Mouse (Mus musculus): ENCODE measurements at regions not wholly inside any gene's neighbourhood (a gene's known extent, or its start where the extent isn't known, plus 50 kb on each side); places are given as distances from the start of the nearest gene placed in this dataset.

- H3K4me3 ChIP-seq (replicated peaks): no peak overlapping the region
- H3K9me3 ChIP-seq (ENCODE audit: control insufficient read depth, low read length): no peaks in the 10 kb centered on the region
- no peaks in the 10 kb centered on the region for H3K27me3 ChIP-seq (ENCODE audit: control insufficient read depth)
- TF ChIP-seq TAL1 (IDR thresholded peaks at IDR 0.05; ENCODE audit: low read length): no peak
- no peak for TF ChIP-seq GATA1 (IDR thresholded peaks at IDR 0.05; ENCODE audit: low read length)
- H3K4me1 ChIP-seq (ENCODE audit: control insufficient read depth): no peaks in the 10 kb centered on the region
- H3K36me3 ChIP-seq (ENCODE audit: control insufficient read depth): no peaks in the 10 kb centered on the region
Measured at GRCm38 (mm10) chr5:111789904-111790303, 56.2 kb downstream of the Gm26897 start.

DNA sequence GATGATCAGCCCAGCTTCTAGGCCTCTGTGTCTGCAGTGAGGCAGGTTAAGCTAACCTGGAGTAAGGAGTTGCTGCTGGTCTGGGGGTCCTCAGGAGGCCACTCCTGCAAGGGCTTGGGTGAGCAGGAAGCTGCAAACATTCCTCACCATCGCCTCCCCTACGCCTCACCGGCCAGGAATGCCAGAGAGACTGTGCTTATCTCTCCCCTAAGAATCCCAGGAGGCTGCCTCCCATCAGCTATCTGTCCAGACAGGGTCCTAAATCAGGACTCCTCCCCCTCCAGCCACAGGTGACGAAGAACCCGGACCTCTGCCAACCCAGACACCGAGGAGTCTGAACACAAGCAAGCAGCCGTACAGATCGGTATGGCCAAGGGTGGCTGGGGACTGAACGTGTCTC is 56.8 kb downstream of the Gm26897 start:
- no peaks in the 10 kb centered on the region for H3K27me3 ChIP-seq (ENCODE audit: control insufficient read depth)
- no peak overlapping the region for H3K4me3 ChIP-seq (replicated peaks)
- H3K36me3 ChIP-seq (ENCODE audit: control insufficient read depth): no peaks in the 10 kb centered on the region
- no peaks in the 10 kb centered on the region for H3K4me1 ChIP-seq (ENCODE audit: control insufficient read depth)
- TF ChIP-seq GATA1 (IDR thresholded peaks at IDR 0.05; ENCODE audit: low read length) (no peak), TAL1 (IDR thresholded peaks at IDR 0.05; ENCODE audit: low read length) (no peak)
- no peaks in the 10 kb centered on the region for H3K9me3 ChIP-seq (ENCODE audit: control insufficient read depth, low read length)

DNA sequence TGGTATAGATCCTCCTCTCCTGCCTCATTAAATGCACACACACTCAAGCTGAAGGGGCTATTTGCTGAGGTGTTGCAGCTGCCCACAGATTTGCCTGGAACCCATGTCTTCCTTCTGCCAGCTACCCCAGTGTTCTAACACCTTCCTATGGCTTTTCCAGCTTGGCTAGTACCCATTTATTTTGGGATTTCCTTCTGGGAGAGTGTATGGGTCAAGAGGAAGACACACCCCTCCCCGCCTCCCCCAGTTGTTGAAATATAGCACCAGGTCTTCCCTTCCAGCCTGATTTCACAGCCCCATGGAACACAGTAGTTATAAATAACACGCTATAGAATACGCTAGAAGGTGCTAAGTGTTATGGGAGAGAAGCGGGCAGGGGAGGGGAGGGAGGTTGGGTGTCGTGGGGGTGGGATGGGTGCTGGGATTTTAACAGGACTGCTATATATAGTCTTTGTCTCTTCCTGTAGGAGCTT is 57.4 kb downstream of the Gm26897 start:
- Histone ChIP-seq H3K4me3 (replicated peaks) (no peak overlapping the region), H3K4me1 (ENCODE audit: control insufficient read depth) (no peaks in the 10 kb centered on the region), H3K36me3 (ENCODE audit: control insufficient read depth) (no peaks in the 10 kb centered on the region), H3K9me3 (ENCODE audit: control insufficient read depth, low read length) (no peaks in the 10 kb centered on the region), H3K27me3 (ENCODE audit: control insufficient read depth) (no peaks in the 10 kb centered on the region)
- TF ChIP-seq TAL1 (IDR thresholded peaks at IDR 0.05; ENCODE audit: low read length): no peak
- TF ChIP-seq GATA1 (IDR thresholded peaks at IDR 0.05; ENCODE audit: low read length): no peak

DNA sequence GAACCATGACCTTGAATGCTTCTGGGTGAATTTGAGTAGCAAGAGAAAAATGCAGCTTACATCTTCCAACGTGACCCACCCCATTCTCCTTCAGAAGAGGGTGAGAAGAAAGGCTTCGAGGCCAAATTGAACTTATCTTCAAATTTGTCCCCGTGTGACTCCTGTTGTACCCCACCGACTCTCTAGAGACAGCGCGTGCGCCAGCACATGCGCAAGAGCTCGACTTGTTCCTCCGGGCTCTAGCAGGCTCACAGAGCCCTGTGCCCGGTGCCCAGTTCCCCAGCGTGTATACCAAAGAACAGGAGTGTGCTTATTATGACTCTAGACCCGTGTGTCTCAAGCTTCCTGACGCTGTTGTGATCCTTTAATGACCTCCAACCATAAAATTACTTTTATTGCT is 59.0 kb downstream of the Gm26897 start:
- no peaks in the 10 kb centered on the region for H3K36me3 ChIP-seq (ENCODE audit: control insufficient read depth)
- TF ChIP-seq GATA1 (IDR thresholded peaks at IDR 0.05; ENCODE audit: low read length) (no peak), TAL1 (IDR thresholded peaks at IDR 0.05; ENCODE audit: low read length) (no peak)
- no peak overlapping the region for H3K4me3 ChIP-seq (replicated peaks)
- no peaks in the 10 kb centered on the region for H3K4me1 ChIP-seq (ENCODE audit: control insufficient read depth)
- no peaks in the 10 kb centered on the region for H3K9me3 ChIP-seq (ENCODE audit: control insufficient read depth, low read length)
- no peaks in the 10 kb centered on the region for H3K27me3 ChIP-seq (ENCODE audit: control insufficient read depth)

DNA sequence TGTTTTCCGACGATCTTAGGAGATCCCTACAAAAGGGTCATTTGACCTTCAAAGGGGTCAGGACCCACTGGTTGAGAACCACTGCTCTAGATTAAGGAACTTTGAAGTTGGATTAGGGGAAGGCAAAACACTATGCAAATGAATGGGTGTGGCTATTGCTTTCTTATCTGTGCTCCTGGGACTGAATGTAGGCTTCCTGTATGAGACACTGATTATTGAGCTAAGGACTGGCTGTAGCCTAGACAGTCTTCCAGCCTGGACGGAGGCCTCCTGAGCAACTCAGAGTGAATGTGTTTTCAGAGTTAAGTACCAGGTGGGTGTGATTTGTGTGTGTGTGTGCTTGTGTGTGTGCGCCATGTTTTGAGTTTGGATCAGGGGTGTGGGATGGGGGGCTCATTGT is 59.5 kb downstream of the Gm26897 start:
- no peaks in the 10 kb centered on the region for H3K9me3 ChIP-seq (ENCODE audit: control insufficient read depth, low read length)
- no peaks in the 10 kb centered on the region for H3K27me3 ChIP-seq (ENCODE audit: control insufficient read depth)
- H3K36me3 ChIP-seq (ENCODE audit: control insufficient read depth): no peaks in the 10 kb centered on the region
- no peak overlapping the region for H3K4me3 ChIP-seq (replicated peaks)
- TF ChIP-seq GATA1 (IDR thresholded peaks at IDR 0.05; ENCODE audit: low read length) (no peak), TAL1 (IDR thresholded peaks at IDR 0.05; ENCODE audit: low read length) (no peak)
- no peaks in the 10 kb centered on the region for H3K4me1 ChIP-seq (ENCODE audit: control insufficient read depth)

GRCm38 (mm10) chr5:111796889-111797288 is 63.2 kb downstream of the Gm26897 start:
- H3K4me3 ChIP-seq (replicated peaks): no peak overlapping the region
- no peaks in the 10 kb centered on the region for H3K36me3 ChIP-seq (ENCODE audit: control insufficient read depth)
- TF ChIP-seq GATA1 (IDR thresholded peaks at IDR 0.05; ENCODE audit: low read length) (no peak), TAL1 (IDR thresholded peaks at IDR 0.05; ENCODE audit: low read length) (no peak)
- no peaks in the 10 kb centered on the region for H3K27me3 ChIP-seq (ENCODE audit: control insufficient read depth)
- no peaks in the 10 kb centered on the region; the same call in 1 of the 2 replicates for H3K9me3 ChIP-seq (ENCODE audit: control insufficient read depth, low read length)
- H3K4me1 ChIP-seq (ENCODE audit: control insufficient read depth): no peaks in the 10 kb centered on the region

GRCm38 (mm10) chr5:111799700-111800311 is 66.1 kb downstream of the Gm26897 start:
- Histone ChIP-seq H3K9me3 (ENCODE audit: control insufficient read depth, low read length) (no peaks in the 10 kb centered on the region; the same call in 1 of the 2 replicates), H3K36me3 (ENCODE audit: control insufficient read depth) (no peaks in the 10 kb centered on the region), H3K4me1 (ENCODE audit: control insufficient read depth) (no peaks in the 10 kb centered on the region), H3K4me3 (replicated peaks) (no peak overlapping the region), H3K27me3 (ENCODE audit: control insufficient read depth) (no peaks in the 10 kb centered on the region)
- no peak for TF ChIP-seq GATA1 (IDR thresholded peaks at IDR 0.05; ENCODE audit: low read length)
- no peak for TF ChIP-seq TAL1 (IDR thresholded peaks at IDR 0.05; ENCODE audit: low read length)

GRCm38 (mm10) chr5:111800511-111800910 is 66.8 kb downstream of the Gm26897 start:
- no peak for TF ChIP-seq TAL1 (IDR thresholded peaks at IDR 0.05; ENCODE audit: low read length)
- no peak for TF ChIP-seq GATA1 (IDR thresholded peaks at IDR 0.05; ENCODE audit: low read length)
- Histone ChIP-seq H3K36me3 (ENCODE audit: control insufficient read depth) (no peaks in the 10 kb centered on the region), H3K4me1 (ENCODE audit: control insufficient read depth) (no peaks in the 10 kb centered on the region), H3K4me3 (replicated peaks) (no peak overlapping the region), H3K27me3 (ENCODE audit: control insufficient read depth) (no peaks in the 10 kb centered on the region), H3K9me3 (ENCODE audit: control insufficient read depth, low read length) (no peaks in the 10 kb centered on the region; the same call in 1 of the 2 replicates)

DNA sequence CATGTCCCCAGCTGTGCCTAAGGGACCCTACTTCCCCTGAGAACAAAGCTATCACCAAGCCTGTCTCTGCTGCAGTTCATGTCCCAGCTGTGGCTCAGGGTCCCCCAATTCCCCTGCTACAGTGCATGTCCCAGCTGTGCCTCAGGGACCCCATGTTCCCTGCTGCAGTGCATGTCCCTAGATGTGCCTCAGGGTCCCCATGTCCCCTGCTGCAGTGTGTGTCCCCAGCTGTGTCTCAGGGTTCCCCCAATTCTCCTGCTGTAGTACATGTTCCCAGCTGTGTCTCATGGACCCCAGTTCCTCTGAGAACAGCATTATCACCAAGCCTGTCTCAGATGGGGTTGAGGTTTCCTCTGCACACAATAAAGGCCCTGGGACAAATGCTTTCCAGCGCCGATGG is 67.3 kb downstream of the Gm26897 start:
- Histone ChIP-seq H3K4me1 (ENCODE audit: control insufficient read depth) (no peaks in the 10 kb centered on the region), H3K27me3 (ENCODE audit: control insufficient read depth) (no peaks in the 10 kb centered on the region), H3K4me3 (replicated peaks) (no peak overlapping the region), H3K9me3 (ENCODE audit: control insufficient read depth, low read length) (no peaks in the 10 kb centered on the region; the same call in 1 of the 2 replicates), H3K36me3 (ENCODE audit: control insufficient read depth) (no peaks in the 10 kb centered on the region)
- TF ChIP-seq GATA1 (IDR thresholded peaks at IDR 0.05; ENCODE audit: low read length): no peak
- TF ChIP-seq TAL1 (IDR thresholded peaks at IDR 0.05; ENCODE audit: low read length): no peak

GRCm38 (mm10) chr5:111804542-111804941 is 70.8 kb downstream of the Gm26897 start:
- H3K27me3 ChIP-seq (ENCODE audit: control insufficient read depth): no peaks in the 10 kb centered on the region
- no peak for TF ChIP-seq TAL1 (IDR thresholded peaks at IDR 0.05; ENCODE audit: low read length)
- no peak for TF ChIP-seq GATA1 (IDR thresholded peaks at IDR 0.05; ENCODE audit: low read length)
- no peaks in the 10 kb centered on the region for H3K36me3 ChIP-seq (ENCODE audit: control insufficient read depth)
- H3K4me1 ChIP-seq (ENCODE audit: control insufficient read depth): no peaks in the 10 kb centered on the region
- H3K4me3 ChIP-seq (replicated peaks): no peak overlapping the region
- H3K9me3 ChIP-seq (ENCODE audit: control insufficient read depth, low read length): no peaks in the 10 kb centered on the region

All from erythroblast, embryonic 14.5 days (primary cell).